Mouse (Mus musculus) megakaryocyte progenitor cell, adult 5-6 weeks (primary cell): ENCODE measurements around the gene Ghrh. TPM values are rescaled to one million over a fixed set of nuclear protein-coding genes. Genes with fewer than 3 reads are reported as not detected.

Experiments used
- ATAC-seq: replicated peaks from 2 replicates; pipeline ENCODE4 v1.8.0; 2016; ENCODE audit warnings: mild to moderate bottlenecking, moderate TSS enrichment, inconsistent platforms; ENCODE audit not compliant: poor library complexity
- total RNA-seq, 2 experiments: library from RNA; stranded (forward) in 1 of 2; stranded (reverse) in 1 of 2; fragments of 157-497, 149-512 nt in 1 of 2; fragments of 200-1000 nt in 1 of 2; gene quantifications; 2 replicates each; pipeline versions ENCODE4 v1.2.3 to v1.2.4; 2015 to 2017

Ghrh gene
- total RNA-seq, 2 experiments from 2014 or later, result not detected

DNA sequence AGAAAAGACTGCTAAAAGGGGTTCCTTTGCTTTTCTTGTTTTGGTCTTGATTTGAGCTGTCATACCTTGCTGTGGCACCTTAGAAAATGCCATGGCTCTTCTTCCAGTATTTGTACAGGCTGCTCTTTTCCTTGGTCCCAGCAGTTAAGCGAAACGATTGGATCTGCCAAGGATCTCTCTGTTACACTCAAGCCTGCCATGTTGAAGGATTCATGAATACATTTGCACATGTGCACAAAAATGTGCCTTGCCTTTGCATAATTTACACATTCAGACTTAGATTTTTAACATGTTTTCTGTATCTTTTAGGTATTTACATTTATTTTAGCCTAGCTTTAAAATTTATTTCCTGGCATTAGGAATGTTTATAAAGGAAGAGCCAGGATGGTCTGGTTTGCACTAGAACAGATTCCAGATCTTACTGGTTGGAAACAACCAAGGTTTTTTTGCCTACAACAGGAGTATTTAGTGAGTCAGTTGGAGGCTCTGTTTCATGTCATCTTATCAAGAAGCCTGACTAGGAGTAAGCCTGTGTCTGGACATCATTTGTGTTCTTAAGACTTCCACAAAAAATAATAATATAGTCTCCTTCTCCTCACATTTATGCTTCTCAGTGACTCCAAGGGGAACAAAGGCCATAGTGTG, 38.9 kb downstream of the Ghrh start:
- ATAC-seq, result no peak

GRCm38 (mm10) chr2:157307715-157308265, 39.5 kb downstream of the Ghrh start:
- no peak for ATAC-seq

DNA sequence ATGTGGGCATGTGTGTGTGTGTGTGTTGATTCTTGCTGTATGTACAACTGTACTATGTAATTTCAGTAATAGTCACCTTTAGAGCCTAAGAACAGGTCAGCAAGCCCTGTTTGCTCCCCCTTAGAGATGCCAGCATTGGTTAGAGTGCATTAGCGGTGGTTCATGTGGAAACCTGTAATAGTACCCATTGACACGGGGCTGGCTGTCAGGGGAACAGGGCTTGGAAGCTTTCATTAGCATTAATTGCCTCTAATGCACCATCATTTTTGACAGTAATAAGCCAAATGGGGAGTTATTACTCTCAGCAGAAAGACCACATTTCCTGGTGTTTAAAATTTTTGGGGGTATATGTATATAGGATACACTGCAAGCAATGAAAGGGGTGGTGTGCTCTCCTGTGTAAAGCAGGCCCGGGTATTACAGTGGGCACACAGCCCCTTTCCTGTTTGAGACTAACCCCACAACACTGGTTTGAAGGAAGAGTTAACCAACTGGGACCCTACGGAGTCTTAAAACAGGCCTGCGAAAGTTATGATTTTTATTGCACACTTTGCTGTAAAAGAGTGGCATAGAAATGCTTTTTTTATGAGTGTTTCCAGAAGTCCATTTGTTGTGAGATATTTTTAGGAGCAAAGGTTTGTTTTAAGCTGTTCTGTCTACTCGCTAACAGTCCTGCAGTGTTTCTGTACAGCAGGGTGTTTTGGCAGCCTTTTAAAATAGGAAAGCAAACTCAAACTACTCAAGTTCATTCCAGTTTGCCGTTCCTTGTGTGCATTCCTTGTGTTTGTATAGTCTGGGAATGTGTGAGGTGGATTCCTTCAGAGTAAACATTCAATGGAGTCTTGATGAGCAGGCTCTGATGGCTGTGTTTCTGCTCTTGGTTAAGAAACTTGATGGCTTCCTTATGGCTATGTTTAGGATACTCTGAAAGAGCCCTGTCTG, 40.9 kb downstream of the Ghrh start:
- no peak for ATAC-seq

DNA sequence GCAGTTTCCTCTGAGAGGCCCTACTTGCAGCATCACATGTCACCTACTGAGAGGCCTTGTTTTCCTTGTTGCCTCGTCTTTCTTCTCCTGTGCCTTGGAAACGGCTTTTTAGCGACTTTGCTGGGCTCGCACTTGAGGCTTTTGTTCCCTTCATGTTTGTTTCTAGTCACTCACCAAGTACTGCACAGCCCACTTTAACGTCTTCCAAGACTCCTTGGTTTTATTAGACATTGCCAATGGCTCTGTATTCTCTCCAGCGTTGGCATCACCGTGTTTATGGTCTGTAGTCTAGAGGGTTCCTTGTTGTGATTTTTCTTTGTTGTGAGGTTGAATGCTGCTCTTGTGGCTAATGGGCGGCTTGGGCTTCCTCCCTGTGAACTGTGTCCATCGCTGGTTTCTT, 44.2 kb downstream of the Ghrh start:
- no peak for ATAC-seq

DNA sequence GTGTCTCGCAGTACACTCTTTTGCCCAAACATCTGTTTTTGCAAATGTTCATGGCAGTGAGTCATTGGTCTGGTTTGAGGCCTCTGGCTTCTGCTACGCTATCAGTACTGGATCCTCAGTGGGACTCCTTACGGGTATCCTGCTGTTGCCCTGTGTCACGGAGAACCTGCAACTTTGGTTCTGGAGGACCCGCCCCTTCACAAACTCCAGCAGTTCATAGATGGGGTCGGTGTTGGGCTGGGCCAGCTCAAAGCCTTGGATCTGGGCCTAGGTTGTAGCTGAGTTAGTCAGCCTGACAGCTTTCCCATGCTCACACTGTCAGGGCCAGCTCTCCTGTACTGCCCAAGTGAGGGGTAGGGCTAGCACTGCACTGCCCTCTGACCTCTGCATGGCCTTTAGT, 47.3 kb downstream of the Ghrh start:
- no peak for ATAC-seq

DNA sequence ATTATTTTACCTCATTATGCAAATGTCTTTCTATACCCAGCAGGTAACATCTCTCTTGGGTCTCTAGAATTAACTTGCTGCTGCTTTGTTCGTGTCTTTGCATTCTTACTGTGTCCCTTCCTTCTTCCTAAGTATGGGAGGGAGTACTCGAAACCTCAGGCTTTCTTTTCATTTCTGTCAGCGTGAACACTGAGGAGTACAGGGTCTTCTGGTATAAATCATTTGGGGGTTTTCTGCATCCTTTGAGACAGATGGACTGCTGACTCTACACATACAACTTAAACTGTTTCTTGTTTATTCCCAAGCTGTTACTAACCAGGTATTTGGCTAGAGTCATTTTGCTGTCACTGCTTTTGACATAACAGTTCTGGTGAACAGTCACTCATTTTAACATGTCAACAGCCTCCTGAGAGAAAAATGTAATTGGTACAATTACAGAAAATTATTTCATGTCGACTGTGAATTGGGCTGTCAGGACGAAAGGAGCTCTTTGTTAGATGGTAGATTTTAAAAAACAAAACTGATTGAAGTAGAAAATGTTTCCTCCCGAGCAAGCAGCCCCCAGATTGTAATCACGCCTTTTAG, 51.1 kb downstream of the Ghrh start:
- ATAC-seq, result no peak

DNA sequence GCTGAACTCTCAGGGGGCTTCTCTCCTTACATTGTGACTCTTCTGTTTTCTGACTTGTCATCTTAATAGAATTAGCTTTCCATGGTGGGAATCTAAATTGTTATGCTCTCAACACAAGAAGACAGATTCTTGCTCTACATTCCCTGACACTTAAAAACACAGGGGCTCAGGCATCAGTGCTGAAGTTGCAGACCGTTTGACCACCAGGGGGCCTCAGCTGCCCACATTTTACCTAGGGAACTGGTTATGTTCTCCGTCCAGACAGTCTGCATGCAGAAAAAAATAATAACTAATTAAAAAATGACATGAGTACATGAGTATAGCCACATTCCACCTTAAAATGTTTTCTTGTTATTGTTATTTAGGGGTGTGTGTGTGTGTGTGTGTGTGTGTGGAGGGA, 55.2 kb downstream of the Ghrh start:
- ATAC-seq, result peak; percentile 65

DNA sequence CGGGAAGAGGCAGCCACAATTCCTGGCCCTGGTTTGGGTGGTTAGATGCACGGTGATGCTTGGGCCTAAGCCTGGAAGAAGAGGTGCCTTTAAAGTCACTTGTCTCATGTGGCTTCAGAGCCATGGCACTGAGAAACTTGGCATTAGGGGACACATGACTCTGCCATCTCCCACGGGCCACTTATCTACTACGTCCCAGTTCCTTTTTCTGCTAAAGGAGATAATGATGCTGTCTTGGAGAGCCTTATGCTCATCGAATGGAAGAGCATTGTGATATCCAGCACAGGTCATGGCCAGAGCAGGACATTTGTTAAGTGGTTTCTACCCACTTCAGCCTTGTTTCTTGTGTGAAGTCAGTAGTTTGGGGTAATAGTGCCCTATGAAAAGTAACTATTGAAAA, 58.3 kb downstream of the Ghrh start:
- peak; percentile 77 for ATAC-seq

DNA sequence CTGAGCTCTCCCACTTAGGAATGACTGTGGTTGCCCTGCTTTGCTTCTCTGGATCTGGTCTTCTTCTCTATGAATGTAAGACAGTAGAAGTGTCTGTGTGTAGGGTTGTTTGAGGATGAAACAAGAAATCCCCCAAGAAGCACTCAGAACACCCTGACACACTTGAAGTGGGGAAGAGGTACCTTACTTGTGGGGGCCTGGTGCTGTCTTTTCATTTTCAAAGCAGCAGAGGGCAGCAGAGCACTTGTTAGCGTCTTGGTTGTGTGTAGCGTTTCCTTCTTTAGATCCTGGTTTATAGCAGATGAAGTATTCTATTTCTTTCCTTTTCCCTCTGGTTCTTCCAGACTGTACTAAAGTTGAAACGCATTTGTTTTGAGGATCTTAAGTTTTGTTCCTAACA, 59.8 kb downstream of the Ghrh start:
- peak; percentile 78 for ATAC-seq

DNA sequence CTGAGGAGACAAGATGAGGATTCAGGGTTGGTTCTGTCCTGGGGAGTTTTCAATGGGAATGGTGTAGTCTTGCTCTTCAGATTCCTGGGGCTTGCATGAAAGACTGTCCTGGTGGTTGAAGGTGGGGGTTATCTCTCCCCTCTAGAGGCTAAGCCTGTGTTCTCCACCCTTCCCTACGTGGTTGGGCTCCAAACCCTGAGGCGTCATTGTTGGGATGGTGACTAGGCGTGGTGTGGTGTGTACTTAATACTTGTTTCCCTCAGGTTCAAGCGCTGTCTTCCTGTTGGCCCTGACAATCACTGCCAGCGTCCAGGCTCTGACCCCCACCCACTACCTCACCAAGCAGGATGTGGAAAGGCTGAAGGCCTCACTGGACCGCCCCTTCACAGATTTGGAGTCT, 64.0 kb downstream of the Ghrh start:
- ATAC-seq, result no peak

Other genes with a start within 250 kb of the Ghrh start
- 90.6 and 93.0 TPM in 2 replicates for gene Samhd1, start 212.2 kb downstream of the Ghrh start, total RNA-seq (2015)
- gene Samhd1, start 212.2 kb downstream of the Ghrh start, total RNA-seq (2017), result 60.4 and 62.9 TPM in 2 replicates
- 78.8 and 85.2 TPM in 2 replicates for gene Rbl1, start 143.0 kb downstream of the Ghrh start, total RNA-seq (2015)
- 74.0 and 89.5 TPM in 2 replicates for gene Rbl1, start 143.0 kb downstream of the Ghrh start, total RNA-seq (2017)
- 326 and 354 TPM in 2 replicates for gene Rpn2, start 68.5 kb downstream of the Ghrh start, total RNA-seq (2015)
- gene Rpn2, start 68.5 kb downstream of the Ghrh start, total RNA-seq (2017), result 314 and 317 TPM in 2 replicates
- gene Mroh8, start 68.0 kb downstream of the Ghrh start, total RNA-seq (2015), result 0.07 and 0.22 TPM in 2 replicates
- 0.68 TPM in 1 of 2 replicates, not detected in the other for gene Mroh8, start 68.0 kb downstream of the Ghrh start, total RNA-seq (2017)
- 14.2 and 17.9 TPM in 2 replicates for gene Manbal, start 20.1 kb upstream of the Ghrh start, total RNA-seq (2015)
- gene Manbal, start 20.1 kb upstream of the Ghrh start, total RNA-seq (2017), result 6.2 and 7.5 TPM in 2 replicates
- 0.27 TPM in 1 of 2 replicates, not detected in the other for gene Src, start 70.9 kb upstream of the Ghrh start, total RNA-seq (2015)
- 0.07 TPM in 1 of 2 replicates, not detected in the other for gene Src, start 70.9 kb upstream of the Ghrh start, total RNA-seq (2017)
- gene Nnat, start 212.6 kb upstream of the Ghrh start, total RNA-seq (2015), result 0.24 TPM in 1 of 2 replicates, not detected in the other
- not detected in 2 replicates for gene Nnat, start 212.6 kb upstream of the Ghrh start, total RNA-seq (2017)
- gene Blcap, start 223.8 kb upstream of the Ghrh start, total RNA-seq (2015), result 12.8 and 16.0 TPM in 2 replicates
- gene Blcap, start 223.8 kb upstream of the Ghrh start, total RNA-seq (2017), result 5.1 and 8.6 TPM in 2 replicates